Mouse (Mus musculus): ENCODE measurements at regions not wholly inside any gene's neighbourhood (a gene's known extent, or its start where the extent isn't known, plus 50 kb on each side); places are given as distances from the start of the nearest gene placed in this dataset.
A peak's percentile ranks its signal among the peaks of the same experiment; 100 is the strongest.

GRCm38 (mm10) chr11:22693984-22694383 is 166.8 kb downstream of the B3gnt2 start:
- TF ChIP-seq CTCF (IDR thresholded peaks at IDR 0.05; ENCODE audit: borderline replicate concordance, extremely low read depth, insufficient read depth, insufficient read length), result peak; percentile 4; the same call in 1 of the 2 replicates
- TF ChIP-seq POLR2A (IDR thresholded peaks at IDR 0.05; ENCODE audit: borderline replicate concordance, extremely low read depth, insufficient read depth, insufficient read length, poor library complexity, severe bottlenecking), result no peak

DNA sequence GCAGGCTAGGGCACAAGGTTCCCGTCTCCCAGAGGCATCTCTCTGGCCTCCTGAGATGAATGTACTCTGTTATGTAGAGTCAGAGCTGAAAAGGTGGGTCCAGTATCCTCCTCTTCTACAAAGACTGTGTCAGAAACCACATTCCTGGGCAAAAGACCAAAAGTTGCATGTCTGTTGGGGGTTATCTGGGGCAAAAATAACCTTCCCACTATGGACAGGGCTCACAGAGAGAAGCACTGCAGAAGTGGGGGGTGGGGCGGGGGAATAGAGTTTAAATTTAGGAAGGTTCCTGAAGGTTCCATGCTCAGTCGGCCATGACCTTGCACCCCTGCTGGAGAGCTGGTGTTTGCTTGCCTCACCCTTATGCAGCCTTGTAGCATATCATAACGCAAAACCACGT is 165.9 kb downstream of the B3gnt2 start:
- no peak for DNase-seq (ENCODE audit: low read depth)
- TF ChIP-seq CTCF (IDR thresholded peaks at IDR 0.05; ENCODE audit: borderline replicate concordance, extremely low read depth, insufficient read depth, insufficient read length), result no peak
- no peak for TF ChIP-seq POLR2A (IDR thresholded peaks at IDR 0.05; ENCODE audit: borderline replicate concordance, extremely low read depth, insufficient read depth, insufficient read length, poor library complexity, severe bottlenecking)

More at GRCm38 (mm10) chr11:22693984-22694383, 166.8 kb downstream of the B3gnt2 start:
- no peak for DNase-seq (ENCODE audit: low read depth)

- no peak for DNase-seq (ENCODE audit: low read depth)
- TF ChIP-seq CTCF (IDR thresholded peaks at IDR 0.05; ENCODE audit: borderline replicate concordance, extremely low read depth, insufficient read depth, insufficient read length) (no peak), POLR2A (IDR thresholded peaks at IDR 0.05; ENCODE audit: borderline replicate concordance, extremely low read depth, insufficient read depth, insufficient read length, poor library complexity, severe bottlenecking) (no peak)
Observed at GRCm38 (mm10) chr11:22695237-22695636, 165.5 kb downstream of the B3gnt2 start.

DNA sequence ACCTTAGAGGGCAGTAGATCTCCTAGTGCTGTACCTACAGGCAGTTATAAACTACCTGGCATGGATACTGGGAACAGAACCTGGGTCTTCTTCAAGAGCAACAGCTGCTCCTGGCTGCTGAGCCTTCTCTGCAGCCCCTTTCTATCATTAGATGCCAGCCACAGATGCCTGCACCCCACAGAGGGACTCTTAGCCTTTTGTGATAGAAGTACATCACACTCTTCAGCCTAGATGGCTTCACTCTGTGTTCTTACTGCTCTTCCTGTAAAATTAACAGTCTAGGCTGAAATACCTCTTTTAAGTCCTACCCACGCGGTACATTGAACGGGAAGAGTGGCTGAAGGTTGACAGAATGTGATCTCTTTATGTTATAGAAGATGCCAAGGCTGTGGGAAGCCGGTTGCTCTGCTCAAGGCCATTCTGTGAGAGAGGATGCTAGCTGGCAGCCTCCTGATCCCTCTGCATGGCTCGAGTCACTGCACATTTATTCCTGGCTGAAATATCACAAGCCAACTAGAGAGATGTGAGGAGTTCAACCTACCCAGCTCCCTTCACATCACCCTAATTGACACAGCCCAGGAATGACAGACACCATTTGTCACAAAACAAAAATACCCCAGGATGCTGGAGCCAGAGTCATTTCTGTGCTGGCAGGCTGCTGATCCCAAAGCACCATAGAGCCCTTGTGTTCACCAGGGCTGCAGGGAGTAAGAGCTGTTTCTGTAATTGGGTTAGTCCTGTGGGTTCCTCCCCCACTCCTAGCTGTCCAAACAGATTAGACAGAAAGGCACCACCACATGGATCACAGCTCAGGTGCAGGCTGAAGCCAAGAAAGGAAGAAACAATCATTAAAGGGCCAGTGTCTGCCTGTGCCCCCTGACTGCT is 162.5 kb downstream of the B3gnt2 start:
- TF ChIP-seq CTCF (IDR thresholded peaks at IDR 0.05; ENCODE audit: borderline replicate concordance, extremely low read depth, insufficient read depth, insufficient read length) (no peak), POLR2A (IDR thresholded peaks at IDR 0.05; ENCODE audit: borderline replicate concordance, extremely low read depth, insufficient read depth, insufficient read length, poor library complexity, severe bottlenecking) (no peak)
- DNase-seq (ENCODE audit: low read depth), result peak; percentile 85

GRCm38 (mm10) chr11:22706082-22706481 is 154.7 kb downstream of the B3gnt2 start:
- no peak for DNase-seq (ENCODE audit: low read depth)
- no peak for TF ChIP-seq CTCF (IDR thresholded peaks at IDR 0.05; ENCODE audit: borderline replicate concordance, extremely low read depth, insufficient read depth, insufficient read length)
- no peak for TF ChIP-seq POLR2A (IDR thresholded peaks at IDR 0.05; ENCODE audit: borderline replicate concordance, extremely low read depth, insufficient read depth, insufficient read length, poor library complexity, severe bottlenecking)

Measured in brain, embryonic 14.5 days (tissue).